Mouse (Mus musculus): Measurements from ENCODE around the gene Eno3. TPM values are rescaled to one million over a fixed set of nuclear protein-coding genes. Genes with fewer than 3 reads are reported as not detected.

Gene Eno3
- polyA plus RNA-seq, 1 experiment from 2014 or later = 30.7 TPM

- Histone ChIP-seq H3K4me2 (ENCODE audit: low read depth, low read length) (no peak overlapping the region), H3K4me3 (ENCODE audit: low read depth, low read length) (no peak overlapping the region), H3K4me1 (ENCODE audit: control insufficient read depth, insufficient read depth, low read length) (peaks cover 3% of the 10 kb centered on the region; the same call in 1 of the 2 replicates), H3K27ac (replicated peaks; ENCODE audit: low read depth, low read length) (no peak overlapping the region), H3K27me3 (ENCODE audit: control insufficient read depth, insufficient read depth, low read length) (no peaks in the 10 kb centered on the region), H3K9ac (replicated peaks; ENCODE audit: low read length) (no peak overlapping the region), H3K36me3 (replicated peaks; ENCODE audit: control insufficient read depth, insufficient read depth, low read depth, low read length) (no peaks in the 10 kb centered on the region), H3K9me3 (replicated peaks; ENCODE audit: control insufficient read depth, low read length) (no peaks in the 10 kb centered on the region)
- ATAC-seq (replicated peaks; ENCODE audit: insufficient number of reproducible peaks, low FRiP score, low TSS enrichment, low read depth) (no peak), DNase-seq (ENCODE audit: low spot score) (no peak)
- 71% methylated on average over 2 of the region's 2 CpGs for WGBS
Measured at GRCm38 (mm10) chr11:70699051-70699450, 42.0 kb downstream of the Eno3 start.

- WGBS = 2% methylated on average over 65 of the region's 69 CpGs
- Histone ChIP-seq H3K4me3 (ENCODE audit: low read depth, low read length) (peak within 1 kb of the TSS; percentile 88), H3K27me3 (ENCODE audit: control insufficient read depth, insufficient read depth, low read length) (no peaks in the 10 kb centered on the region), H3K9me3 (replicated peaks; ENCODE audit: control insufficient read depth, low read length) (no peaks in the 10 kb centered on the region), H3K27ac (replicated peaks; ENCODE audit: low read depth, low read length) (peak within 1 kb of the TSS; percentile 68), H3K9ac (replicated peaks; ENCODE audit: low read length) (peak within 1 kb of the TSS; percentile 96), H3K36me3 (replicated peaks; ENCODE audit: control insufficient read depth, insufficient read depth, low read depth, low read length) (no peaks in the 10 kb centered on the region), H3K4me2 (ENCODE audit: low read depth, low read length) (peak within 1 kb of the TSS; percentile 84), H3K4me1 (ENCODE audit: control insufficient read depth, insufficient read depth, low read length) (peaks cover 3% of the 10 kb centered on the region; the same call in 1 of the 2 replicates)
- DNase-seq (ENCODE audit: low spot score) (peak; percentile 94), ATAC-seq (replicated peaks; ENCODE audit: insufficient number of reproducible peaks, low FRiP score, low TSS enrichment, low read depth) (peak; percentile 92)
Measured at GRCm38 (mm10) chr11:70699722-70700556, 42.9 kb downstream of the Eno3 start, which contains the start of the genes Inca1 and Kif1c. Gene Inca1, minus strand, starts transcription at chr11:70700155. Gene Kif1c, plus strand, starts transcription at chr11:70700548.

- DNase-seq (ENCODE audit: low spot score) (peak; percentile 38), ATAC-seq (replicated peaks; ENCODE audit: insufficient number of reproducible peaks, low FRiP score, low TSS enrichment, low read depth) (peak; percentile 19; the same call in 1 of the 2 replicates)
- peak overlapping the region; percentile 84 for H3K4me2 ChIP-seq (ENCODE audit: low read depth, low read length)
- H3K4me1 ChIP-seq (ENCODE audit: control insufficient read depth, insufficient read depth, low read length) = peaks cover 3% of the 10 kb centered on the region; the same call in 1 of the 2 replicates
- WGBS = under 1% methylated on average over 32 of the region's 34 CpGs
- peak overlapping the region; percentile 88 for H3K4me3 ChIP-seq (ENCODE audit: low read depth, low read length)
- no peaks in the 10 kb centered on the region for H3K36me3 ChIP-seq (replicated peaks; ENCODE audit: control insufficient read depth, insufficient read depth, low read depth, low read length)
- H3K27me3 ChIP-seq (ENCODE audit: control insufficient read depth, insufficient read depth, low read length) = no peaks in the 10 kb centered on the region
- peak overlapping the region; percentile 68 for H3K27ac ChIP-seq (replicated peaks; ENCODE audit: low read depth, low read length)
- H3K9ac ChIP-seq (replicated peaks; ENCODE audit: low read length) = peak overlapping the region; percentile 96
- no peaks in the 10 kb centered on the region for H3K9me3 ChIP-seq (replicated peaks; ENCODE audit: control insufficient read depth, low read length)
Measured at GRCm38 (mm10) chr11:70700613-70701012, 43.6 kb downstream of the Eno3 start.

GRCm38 (mm10) chr11:70701221-70701955, 44.4 kb downstream of the Eno3 start:
- no peak overlapping the region for H3K27ac ChIP-seq (replicated peaks; ENCODE audit: low read depth, low read length)
- peak; percentile 16 for DNase-seq (ENCODE audit: low spot score)
- 14% methylated on average over 10 of the region's 10 CpGs for WGBS

GRCm38 (mm10) chr11:70701984-70702733, 45.2 kb downstream of the Eno3 start:
- 83% methylated on average over 6 of the region's 6 CpGs for WGBS
- peak overlapping the region; percentile 2; the same call in 1 of the 2 replicates for H3K4me2 ChIP-seq (ENCODE audit: low read depth, low read length)
- H3K27ac ChIP-seq (replicated peaks; ENCODE audit: low read depth, low read length) = no peak overlapping the region
- no peak overlapping the region; the same call in 1 of the 2 replicates for H3K9ac ChIP-seq (replicated peaks; ENCODE audit: low read length)
- ATAC-seq (replicated peaks; ENCODE audit: insufficient number of reproducible peaks, low FRiP score, low TSS enrichment, low read depth) (no peak), DNase-seq (ENCODE audit: low spot score) (no peak)
- no peaks in the 10 kb centered on the region for H3K9me3 ChIP-seq (replicated peaks; ENCODE audit: control insufficient read depth, low read length)
- peak overlapping the region; percentile 88; the same call in 1 of the 2 replicates for H3K4me3 ChIP-seq (ENCODE audit: low read depth, low read length)
- H3K27me3 ChIP-seq (ENCODE audit: control insufficient read depth, insufficient read depth, low read length) = no peaks in the 10 kb centered on the region
- H3K4me1 ChIP-seq (ENCODE audit: control insufficient read depth, insufficient read depth, low read length) = peaks cover 3% of the 10 kb centered on the region; the same call in 1 of the 2 replicates
- peaks cover 6% of the 10 kb centered on the region for H3K36me3 ChIP-seq (replicated peaks; ENCODE audit: control insufficient read depth, insufficient read depth, low read depth, low read length)

More at GRCm38 (mm10) chr11:70701221-70701955, 44.4 kb downstream of the Eno3 start:
- H3K9me3 ChIP-seq (replicated peaks; ENCODE audit: control insufficient read depth, low read length) = no peaks in the 10 kb centered on the region
- peak overlapping the region; percentile 96 for H3K9ac ChIP-seq (replicated peaks; ENCODE audit: low read length)
- no peak for ATAC-seq (replicated peaks; ENCODE audit: insufficient number of reproducible peaks, low FRiP score, low TSS enrichment, low read depth)
- peak overlapping the region; percentile 84 for H3K4me2 ChIP-seq (ENCODE audit: low read depth, low read length)
- H3K27me3 ChIP-seq (ENCODE audit: control insufficient read depth, insufficient read depth, low read length) = no peaks in the 10 kb centered on the region
- H3K4me1 ChIP-seq (ENCODE audit: control insufficient read depth, insufficient read depth, low read length) = peaks cover 3% of the 10 kb centered on the region; the same call in 1 of the 2 replicates
- H3K4me3 ChIP-seq (ENCODE audit: low read depth, low read length) = peak overlapping the region; percentile 88
- H3K36me3 ChIP-seq (replicated peaks; ENCODE audit: control insufficient read depth, insufficient read depth, low read depth, low read length) = no peaks in the 10 kb centered on the region; the same call in 1 of the 2 replicates

- H3K27ac ChIP-seq (replicated peaks; ENCODE audit: low read depth, low read length) = no peak overlapping the region
- H3K4me2 ChIP-seq (ENCODE audit: low read depth, low read length) = no peak overlapping the region
Measured at GRCm38 (mm10) chr11:70702781-70703180, 45.8 kb downstream of the Eno3 start.

GRCm38 (mm10) chr11:70706127-70706526, 49.1 kb downstream of the Eno3 start:
- peaks cover 6% of the 10 kb centered on the region for H3K36me3 ChIP-seq (replicated peaks; ENCODE audit: control insufficient read depth, insufficient read depth, low read depth, low read length)
- H3K9me3 ChIP-seq (replicated peaks; ENCODE audit: control insufficient read depth, low read length) = no peaks in the 10 kb centered on the region
- peaks cover 3% of the 10 kb centered on the region; the same call in 1 of the 2 replicates for H3K4me1 ChIP-seq (ENCODE audit: control insufficient read depth, insufficient read depth, low read length)
- no peak overlapping the region for H3K9ac ChIP-seq (replicated peaks; ENCODE audit: low read length)
- no peak overlapping the region for H3K4me3 ChIP-seq (ENCODE audit: low read depth, low read length)
- H3K27me3 ChIP-seq (ENCODE audit: control insufficient read depth, insufficient read depth, low read length) = no peaks in the 10 kb centered on the region
- no peak for ATAC-seq (replicated peaks; ENCODE audit: insufficient number of reproducible peaks, low FRiP score, low TSS enrichment, low read depth)
- WGBS = 73% methylated on average over 3 of the region's 3 CpGs
- DNase-seq (ENCODE audit: low spot score) = no peak
- no peak overlapping the region for H3K4me2 ChIP-seq (ENCODE audit: low read depth, low read length)
- no peak overlapping the region for H3K27ac ChIP-seq (replicated peaks; ENCODE audit: low read depth, low read length)

More at GRCm38 (mm10) chr11:70702781-70703180, 45.8 kb downstream of the Eno3 start:
- DNase-seq (ENCODE audit: low spot score) = no peak
- no peaks in the 10 kb centered on the region for H3K27me3 ChIP-seq (ENCODE audit: control insufficient read depth, insufficient read depth, low read length)
- no peak overlapping the region for H3K4me3 ChIP-seq (ENCODE audit: low read depth, low read length)
- H3K36me3 ChIP-seq (replicated peaks; ENCODE audit: control insufficient read depth, insufficient read depth, low read depth, low read length) = peaks cover 6% of the 10 kb centered on the region
- ATAC-seq (replicated peaks; ENCODE audit: insufficient number of reproducible peaks, low FRiP score, low TSS enrichment, low read depth) = no peak
- no peaks in the 10 kb centered on the region for H3K9me3 ChIP-seq (replicated peaks; ENCODE audit: control insufficient read depth, low read length)
- H3K4me1 ChIP-seq (ENCODE audit: control insufficient read depth, insufficient read depth, low read length) = peaks cover 3% of the 10 kb centered on the region; the same call in 1 of the 2 replicates
- WGBS = 69% methylated on average over 6 of the region's 6 CpGs
- H3K9ac ChIP-seq (replicated peaks; ENCODE audit: low read length) = no peak overlapping the region

All from embryonic facial prominence, embryonic 11.5 days (tissue).